ENCODE assay signal across 7 mouse cellular contexts in genomic region chr16:84135651-84136200, GRCm38 (mm10).
A peak's percentile ranks its signal among the peaks of the same experiment; 100 is the strongest.
DNase-seq lines count a peak whose midpoint lies in the region; ATAC-seq and TF ChIP-seq lines count a peak whose summit lies in the region.

No protein-coding gene starts in this region.

- no peaks in the 10 kb centered on the region for H3K36me3 ChIP-seq in lung, embryonic 14.5 days (ENCODE audit: insufficient read depth)
- H3K36me3 ChIP-seq in heart, embryonic 12.5 days = no peaks in the 10 kb centered on the region

- peak; percentile 68 for DNase-seq in lung, embryonic 14.5 days
- no peak for DNase-seq in lung, postnatal 36 days
- peak; percentile 2 to 37 for DNase-seq in cerebellum, postnatal 36 days
- DNase-seq in layer of hippocampus, adult 8-10 months (ENCODE audit: low spot score in 2 of 2) = peak; percentile 13 to 38
- DNase-seq in retina, postnatal 7 days (ENCODE audit: low read depth, low spot score) = peak; percentile 19
- DNase-seq in ovary, postnatal 10 days (ENCODE audit: low spot score) = no peak

- H3K9ac ChIP-seq in lung, embryonic 14.5 days = no peak overlapping the region
- H3K9ac ChIP-seq in heart, embryonic 12.5 days = no peak overlapping the region

- H3K27ac ChIP-seq in lung, embryonic 14.5 days (ENCODE audit: low read depth) = no peak overlapping the region
- H3K27ac ChIP-seq in heart, embryonic 12.5 days (ENCODE audit: poor library complexity, severe bottlenecking) = no peak overlapping the region

- TF ChIP-seq CTCF in lung, embryonic 14.5 days (IDR thresholded peaks at IDR 0.05; ENCODE audit: low read depth) = peak; percentile 38; the same call in 1 of the 2 replicates

- no peak overlapping the region for H3K4me3 ChIP-seq in lung, embryonic 14.5 days (ENCODE audit: low read depth, low read length)
- H3K4me3 ChIP-seq in heart, embryonic 12.5 days = no peak overlapping the region

- H3K9me3 ChIP-seq in lung, embryonic 14.5 days (ENCODE audit: low read depth, low read length) = no peaks in the 10 kb centered on the region
- no peaks in the 10 kb centered on the region for H3K9me3 ChIP-seq in heart, embryonic 12.5 days (replicated peaks)

- 40% methylated on average over 4 of the region's 4 CpGs for WGBS in lung, embryonic 14.5 days
- 60% methylated on average over 4 of the region's 4 CpGs for WGBS in heart, embryonic 12.5 days

- H3K27me3 ChIP-seq in lung, embryonic 14.5 days (ENCODE audit: insufficient read depth, low read length) = no peaks in the 10 kb centered on the region
- no peaks in the 10 kb centered on the region for H3K27me3 ChIP-seq in heart, embryonic 12.5 days (replicated peaks)

- no peak overlapping the region for H3K4me2 ChIP-seq in lung, embryonic 14.5 days
- no peak overlapping the region for H3K4me2 ChIP-seq in heart, embryonic 12.5 days

- no peaks in the 10 kb centered on the region for H3K4me1 ChIP-seq in lung, embryonic 14.5 days (ENCODE audit: insufficient read depth)
- no peaks in the 10 kb centered on the region for H3K4me1 ChIP-seq in heart, embryonic 12.5 days (replicated peaks)

- ATAC-seq in lung, embryonic 14.5 days (ENCODE audit: insufficient read depth) = no peak
- ATAC-seq in heart, embryonic 12.5 days (ENCODE audit: insufficient number of reproducible peaks, low FRiP score) = no peak

Comparison
In these comparisons a context has a peak if more than half of its experiments do, and no peak if none do; other contexts are left out.
1. DNase-seq: peak in lung, embryonic 14.5 days (single experiment), cerebellum, postnatal 36 days (2 of 2), layer of hippocampus, adult 8-10 months (2 of 2) and retina, postnatal 7 days (single experiment); none in lung, postnatal 36 days (single experiment) and ovary, postnatal 10 days (single experiment).